Mouse (Mus musculus) E14TG2a.4 (cell line): ENCODE data around the gene 1810010H24Rik.

Source experiments
- CTCF ChIP-seq: conservative IDR thresholded peaks from 2 replicates; pipeline ENCODE4 v1.5.1; 2014; ENCODE audit warnings: low read length
- NANOG ChIP-seq: IDR thresholded peaks from 2 replicates; pipeline ENCODE4 v1.6.1; 2014; ENCODE audit warnings: borderline replicate concordance, low read length, mixed read lengths
- POU5F1 ChIP-seq: IDR thresholded peaks from 2 replicates; pipeline ENCODE4 v1.6.1; 2014; ENCODE audit warnings: low read length, borderline replicate concordance

GRCm38 (mm10) chr11:107063067-107063466 is 37.6 kb downstream of the 1810010H24Rik start:
- no peak for TF ChIP-seq CTCF
- TF ChIP-seq POU5F1: no peak
- no peak for TF ChIP-seq NANOG
